Mouse (Mus musculus): ENCODE results near the gene Spg20.
A peak's percentile ranks its signal among the peaks of the same experiment; 100 is the strongest.

Spg20 gene

DNA sequence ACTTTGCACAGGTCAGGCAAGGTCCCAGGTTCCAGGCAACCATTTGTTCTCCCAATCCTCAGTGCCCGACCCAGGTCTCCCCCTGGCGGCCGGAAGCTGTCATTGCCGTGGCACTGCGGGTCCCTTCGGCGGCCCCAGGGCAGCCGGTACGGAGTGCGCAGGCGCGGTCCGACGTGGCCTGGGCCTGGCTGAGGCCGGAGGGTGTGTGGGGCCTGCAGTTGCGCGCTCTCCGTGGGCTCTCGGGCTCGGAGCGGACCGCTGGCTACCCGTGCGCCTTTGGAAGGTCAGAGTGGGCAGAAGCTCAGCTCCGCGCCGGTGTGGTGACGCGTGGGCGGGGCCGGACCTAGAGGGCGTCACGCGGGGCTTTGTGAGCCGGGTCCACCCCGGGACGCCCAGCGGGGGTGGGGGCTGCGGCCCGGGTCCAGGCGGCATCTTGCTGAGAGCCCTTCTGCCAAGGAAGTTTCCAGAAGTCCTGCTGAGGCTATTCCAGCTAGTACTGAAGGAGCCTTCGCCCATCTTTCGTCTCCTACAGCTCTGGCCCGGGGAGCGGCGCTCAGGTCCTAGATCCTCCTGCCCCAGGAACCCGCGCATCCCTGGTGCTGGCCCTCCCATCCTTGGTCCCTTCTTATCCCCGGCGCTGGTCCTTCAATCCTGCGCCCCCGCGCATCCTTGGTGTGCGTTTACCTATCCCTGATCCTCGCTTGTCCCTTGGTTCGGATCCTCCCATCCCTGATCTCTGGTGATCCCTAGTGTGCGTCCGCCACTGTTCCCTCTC is at the start of gene Spg20:
TSS of gene Spg20 (plus strand) at position 174 of the 775 bp plus-strand sequence.
- DNase-seq, result peak; percentile 85 to 93

DNA sequence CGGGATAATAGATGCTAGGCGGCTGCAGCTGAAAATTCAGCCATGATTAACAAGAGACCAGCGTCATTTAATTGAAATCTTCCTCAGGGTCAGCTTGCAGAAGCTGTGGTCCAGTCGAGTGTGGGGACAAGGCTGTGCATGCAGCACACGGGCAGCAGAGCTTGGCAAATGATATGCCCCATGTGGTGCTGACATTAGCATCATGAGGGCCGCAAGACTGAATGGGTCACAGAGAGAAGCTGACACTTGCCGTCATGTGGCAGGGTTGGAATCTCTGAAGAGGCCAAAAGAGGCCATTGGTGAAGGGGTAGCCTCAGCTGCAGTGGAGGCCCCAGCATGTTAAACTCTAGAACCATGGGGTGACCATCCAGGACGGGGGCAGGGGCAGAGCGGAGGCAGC is 49.3 kb upstream of the Spg20 start:
- DNase-seq, result no peak

GRCm38 (mm10) chr3:55064396-55064795 is 47.5 kb upstream of the Spg20 start:
- peak in 1 of 2 experiments; percentile 37 for DNase-seq

DNA sequence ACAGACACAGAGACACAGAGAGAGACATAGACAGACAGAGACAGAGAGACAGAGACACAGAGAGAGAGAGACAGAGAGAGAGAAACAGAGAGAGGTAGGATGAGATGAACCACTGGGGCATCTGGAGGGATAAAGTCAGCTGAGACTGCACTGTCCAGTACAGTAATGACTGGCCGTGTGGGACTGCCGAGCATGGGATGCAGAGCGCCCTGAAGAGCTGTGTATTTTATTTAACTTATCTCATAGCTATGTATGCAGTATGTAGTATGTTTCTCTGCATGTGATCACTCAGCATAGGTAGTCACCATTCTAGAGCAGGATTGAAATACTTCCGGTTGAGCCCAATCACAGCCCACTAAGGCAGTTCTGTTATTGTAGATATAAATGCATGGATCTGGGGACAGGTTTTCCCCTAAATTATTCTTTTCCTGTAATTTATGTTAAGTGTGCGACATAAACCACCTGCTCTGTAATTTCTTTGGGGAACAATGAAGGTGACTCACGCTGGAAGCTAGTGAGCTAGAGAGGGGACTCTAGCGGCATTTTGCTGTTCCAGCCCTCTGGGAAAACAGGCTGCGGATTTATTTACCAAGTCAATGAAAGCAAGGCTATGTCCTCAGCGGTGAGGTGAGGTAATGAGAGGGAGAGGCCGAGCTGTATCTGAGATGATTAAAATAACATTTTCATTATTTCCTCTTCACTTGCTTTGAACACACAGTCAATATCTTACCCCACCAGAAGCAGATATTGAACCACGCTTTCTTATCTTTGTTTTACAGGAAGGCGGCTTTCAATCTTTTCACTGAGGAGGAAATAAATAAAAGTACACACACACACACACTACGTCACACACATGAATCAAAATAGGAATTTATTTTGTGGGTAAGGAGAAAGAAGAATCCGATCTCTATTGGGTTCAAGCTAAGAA is 45.9 kb upstream of the Spg20 start:
- no peak for DNase-seq

- DNase-seq, result no peak
These were observed 45.3 kb upstream of the Spg20 start for GRCm38 (mm10) chr3:55066666-55067023.

DNA sequence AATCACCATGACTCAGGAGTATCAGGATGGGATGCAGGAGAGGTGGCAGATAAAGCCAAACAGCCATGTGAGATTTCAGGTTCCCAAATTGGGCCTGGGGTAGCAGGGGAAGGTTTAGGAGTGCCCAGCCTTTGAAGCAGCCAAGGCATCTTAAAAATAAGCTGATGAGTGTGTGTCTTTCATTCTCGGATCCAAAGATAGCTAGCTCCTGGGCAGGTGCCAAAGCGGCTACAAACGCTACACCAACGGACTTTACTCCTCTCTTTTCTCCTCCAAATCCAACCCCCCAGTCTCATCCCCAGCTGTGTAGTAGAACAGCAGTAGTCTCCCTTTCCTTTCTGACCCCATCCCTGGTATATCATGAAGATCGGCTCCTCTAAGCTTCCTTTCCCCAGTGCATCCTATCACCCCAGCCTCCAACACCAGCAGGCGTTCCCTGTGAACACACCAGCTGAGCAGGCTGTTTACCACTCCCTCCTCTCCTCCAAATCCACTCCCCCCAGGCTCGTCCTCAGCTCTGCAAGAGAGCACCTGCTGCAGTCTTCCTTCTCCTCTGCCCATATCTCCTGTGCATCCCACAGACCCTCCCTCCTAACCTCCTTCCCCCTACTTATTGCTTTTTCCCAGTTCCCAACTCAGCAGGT is 44.0 kb upstream of the Spg20 start:
- no peak for DNase-seq

- DNase-seq, result no peak
These were observed 37.2 kb upstream of the Spg20 start for GRCm38 (mm10) chr3:55074576-55075293.

DNA sequence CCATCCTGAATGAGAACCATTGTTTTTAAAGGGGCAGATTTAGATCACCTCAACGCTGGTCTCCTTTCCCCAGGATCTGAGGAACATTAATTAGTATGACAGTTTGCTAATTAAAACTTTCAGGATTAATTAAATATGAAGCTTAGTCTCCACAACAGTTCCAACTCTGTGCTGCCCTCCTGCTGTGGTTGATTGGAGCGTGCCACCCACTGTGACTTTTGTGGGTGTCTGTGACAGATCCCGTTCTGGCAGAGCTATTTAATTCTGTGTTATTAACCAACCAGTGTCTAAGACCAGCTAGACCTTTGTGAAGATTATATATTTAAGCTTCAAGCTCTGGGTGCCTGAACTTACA is 36.6 kb upstream of the Spg20 start:
- DNase-seq, result no peak

- DNase-seq, result no peak
These were observed 33.7 kb upstream of the Spg20 start for GRCm38 (mm10) chr3:55078233-55078632.

- no peak for DNase-seq
These were observed 32.3 kb upstream of the Spg20 start for GRCm38 (mm10) chr3:55079619-55080018.

DNA sequence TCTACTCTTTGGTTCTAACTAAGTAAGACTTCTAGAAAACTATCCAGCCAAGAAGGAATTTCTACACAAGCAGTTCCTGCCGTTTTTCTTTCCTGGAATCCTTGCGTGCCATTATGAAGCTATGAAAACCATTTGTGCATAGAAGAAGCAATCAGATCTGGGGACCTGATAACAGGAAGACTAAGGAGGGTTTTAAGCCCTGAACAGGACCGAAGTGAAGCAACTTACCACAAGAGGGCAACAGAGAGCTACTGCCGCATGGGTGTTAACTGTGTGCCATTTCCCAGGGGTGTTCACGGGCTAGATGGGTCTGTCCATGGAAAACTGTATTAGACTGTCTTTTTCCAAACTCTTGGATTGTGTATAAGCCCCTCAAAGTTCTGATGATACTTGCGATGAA is 31.9 kb upstream of the Spg20 start:
- DNase-seq, result peak in 1 of 2 experiments; percentile 37

GRCm38 (mm10) chr3:55084781-55085180 is 27.1 kb upstream of the Spg20 start:
- DNase-seq, result no peak

DNA sequence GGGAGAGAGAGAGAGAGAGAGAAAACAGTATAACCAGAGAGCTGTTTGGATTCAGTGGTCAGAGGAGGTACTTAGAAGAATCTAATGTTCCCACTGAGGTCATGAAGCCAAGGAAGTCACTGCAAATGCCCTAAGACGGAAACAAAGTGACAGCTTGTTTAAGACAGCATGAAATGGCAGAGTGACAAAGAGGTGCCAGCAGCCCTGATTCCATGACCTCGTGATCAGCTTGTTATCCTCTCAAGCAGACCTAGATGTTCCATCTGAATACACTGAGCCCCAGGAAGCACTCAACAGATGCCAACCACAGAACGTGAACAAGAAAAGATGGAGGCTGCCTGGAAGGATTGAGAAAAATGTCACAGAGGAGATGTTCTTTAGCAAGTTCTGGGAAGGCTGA is 26.2 kb upstream of the Spg20 start:
- DNase-seq, result no peak

DNA sequence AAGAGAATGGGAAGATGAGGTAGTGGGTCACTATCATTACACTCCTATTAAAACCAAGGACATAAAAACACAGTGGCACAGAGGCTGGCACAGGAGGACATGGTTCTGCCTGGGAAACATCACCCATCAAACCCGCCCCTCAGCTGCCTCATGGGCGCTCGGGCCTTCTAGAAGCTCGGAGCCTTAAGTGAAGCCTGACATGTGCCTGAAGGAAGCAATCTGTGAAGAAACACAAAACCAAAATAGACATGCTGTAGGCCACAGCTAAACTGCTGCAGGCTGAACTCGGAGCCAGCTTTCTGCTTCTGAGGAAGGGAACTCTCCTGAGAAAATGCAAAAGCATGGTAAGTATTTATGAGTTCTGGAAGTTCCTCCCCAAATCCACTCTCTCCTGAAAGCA is 25.0 kb upstream of the Spg20 start:
- DNase-seq, result no peak

DNA sequence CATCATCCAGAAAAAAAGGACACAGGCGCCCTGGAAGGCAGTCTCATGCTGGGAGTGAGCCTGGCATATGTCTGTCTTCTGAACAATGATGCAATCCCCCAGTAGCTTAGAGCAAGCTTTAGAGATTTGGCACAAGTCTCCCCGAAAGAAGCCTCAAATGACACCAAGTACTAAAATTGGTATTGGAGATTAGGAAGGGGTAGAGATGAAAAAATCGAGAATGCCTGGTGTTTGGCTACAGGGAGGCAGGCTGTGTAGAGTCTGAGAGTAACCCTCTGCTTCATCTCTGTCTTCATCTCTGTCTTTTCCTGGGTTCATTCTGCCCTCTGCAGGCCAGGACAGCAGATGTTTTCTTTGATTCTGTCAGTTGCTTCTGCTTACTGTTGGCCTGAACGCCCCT is 24.5 kb upstream of the Spg20 start:
- DNase-seq, result no peak

- DNase-seq, result no peak
These were observed 23.5 kb upstream of the Spg20 start for GRCm38 (mm10) chr3:55088359-55088758.

DNA sequence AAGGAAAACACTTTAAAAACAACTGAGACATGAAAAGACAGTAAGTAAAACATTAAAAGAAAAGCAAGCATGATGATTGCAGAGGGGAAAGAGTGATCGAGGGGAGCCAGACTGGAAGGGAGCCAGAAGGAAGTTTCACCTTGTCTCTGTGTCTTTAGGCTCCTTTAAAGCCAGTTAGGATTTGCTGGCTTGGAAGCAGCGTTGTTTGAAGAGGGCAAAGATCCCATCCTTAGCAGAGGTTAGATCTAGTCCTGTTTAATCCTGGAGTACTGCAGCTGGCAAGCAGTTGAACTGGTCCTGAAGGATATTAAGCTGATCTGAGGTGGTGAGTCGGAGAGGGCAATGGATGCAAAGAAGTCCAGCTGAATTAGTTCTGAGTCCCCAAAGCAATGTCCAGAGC is 23.1 kb upstream of the Spg20 start:
- no peak for DNase-seq

DNA sequence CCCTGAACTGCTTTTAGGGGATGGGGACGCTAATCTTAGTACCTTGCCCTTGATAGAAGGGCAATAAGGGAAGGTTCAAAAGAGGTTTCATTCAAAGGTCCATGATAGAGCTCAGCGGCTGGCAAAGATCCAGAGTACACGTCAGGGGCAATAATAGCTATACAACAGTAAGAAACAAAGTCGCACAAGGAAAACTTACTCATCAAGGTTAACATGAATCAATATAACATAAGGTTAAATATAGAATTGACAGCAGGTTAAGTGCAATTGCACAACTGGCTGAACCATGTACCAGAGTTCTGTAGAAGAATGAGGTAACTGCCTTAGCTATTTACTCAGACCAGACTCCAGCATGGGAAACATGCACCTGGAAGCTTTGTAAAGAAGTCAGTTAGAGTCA is 22.6 kb upstream of the Spg20 start:
- DNase-seq, result no peak

DNA sequence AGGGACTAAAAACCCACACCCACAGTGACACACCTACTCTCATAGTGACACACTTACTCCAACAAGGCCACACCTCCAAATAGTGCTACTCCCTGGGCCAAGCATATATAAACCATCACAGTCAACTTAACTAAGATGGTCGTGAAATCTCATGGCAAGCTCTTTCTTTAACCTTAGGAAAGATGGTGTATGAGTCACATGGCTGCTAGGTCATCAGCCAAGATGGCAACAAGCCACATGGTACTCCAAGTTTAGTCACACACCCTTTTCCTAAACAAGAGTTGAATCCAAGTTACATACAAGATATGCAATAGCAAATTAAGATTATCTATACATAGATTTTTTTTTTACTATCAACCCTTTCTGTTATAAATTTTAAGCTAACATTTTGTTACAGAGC is 18.7 kb upstream of the Spg20 start:
- no peak for DNase-seq

DNA sequence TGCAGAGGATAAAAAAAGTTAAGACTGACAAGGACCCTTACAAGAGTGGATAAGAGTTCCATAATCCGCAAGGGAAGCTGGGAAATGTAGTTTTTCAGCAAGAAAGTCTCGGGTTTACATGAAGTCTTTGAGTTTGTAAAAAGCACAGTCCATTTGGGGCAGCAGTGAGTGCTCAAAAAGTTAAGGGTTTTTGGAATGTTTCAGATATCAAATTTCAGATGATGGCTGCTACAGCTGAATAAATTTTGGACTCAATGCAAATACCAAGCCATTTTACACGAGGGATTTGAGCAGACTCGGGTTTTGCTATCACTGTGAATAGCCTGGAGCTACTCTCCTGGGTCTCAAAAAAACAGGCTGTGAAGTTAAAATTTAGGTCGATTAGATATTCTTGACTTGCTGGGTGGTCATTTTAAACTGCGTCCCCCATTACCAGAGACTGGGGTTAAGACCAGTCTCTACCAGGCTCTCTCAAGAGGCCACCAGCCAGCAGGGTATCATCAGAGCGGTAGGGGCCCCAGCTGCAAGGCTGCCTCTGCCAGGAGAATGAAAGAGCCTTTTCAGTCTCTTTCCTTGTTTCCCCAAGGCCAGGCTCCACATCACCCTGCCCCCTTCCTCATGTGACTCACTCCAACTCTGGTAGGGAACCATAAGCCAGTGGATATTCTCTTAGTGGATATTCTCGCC is 15.8 kb upstream of the Spg20 start:
- no peak for DNase-seq

DNA sequence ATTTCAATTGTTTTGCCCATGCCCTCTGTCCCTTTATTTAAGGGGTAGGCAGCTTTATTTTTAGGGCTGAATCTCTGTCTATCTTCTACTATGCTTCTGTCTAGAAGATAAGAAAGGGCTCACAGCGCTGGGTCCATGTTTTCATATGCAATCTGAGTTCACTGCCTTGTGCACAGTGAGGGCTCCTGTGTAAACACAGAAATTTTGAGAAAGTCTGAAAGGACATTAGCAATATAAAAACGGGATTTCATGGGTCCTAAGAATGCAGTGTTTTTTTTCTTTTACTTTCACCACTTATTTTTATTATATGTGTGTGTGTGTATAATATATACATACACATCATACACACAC is 15.3 kb upstream of the Spg20 start:
- DNase-seq, result no peak

DNA sequence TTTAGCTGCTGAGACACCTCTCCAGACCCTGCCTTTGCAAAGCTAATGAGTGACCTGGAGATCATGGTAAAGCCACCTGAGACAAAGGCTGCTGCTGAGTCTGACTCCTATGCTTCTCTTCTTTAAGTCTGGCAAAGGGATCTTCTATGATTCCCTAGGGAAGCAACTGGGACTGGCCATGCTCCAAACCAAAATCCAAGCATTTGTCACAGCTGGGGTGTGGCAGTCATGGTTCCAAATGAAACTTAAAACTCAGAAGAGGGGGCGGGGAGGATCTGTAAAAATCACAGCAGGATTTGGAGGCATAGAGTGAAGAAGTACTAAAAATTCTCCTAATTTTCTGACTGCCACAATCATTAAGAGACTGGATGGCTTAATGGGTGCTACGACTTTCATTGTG is 14.7 kb upstream of the Spg20 start:
- no peak for DNase-seq

- no peak for DNase-seq
These were observed 13.9 kb upstream of the Spg20 start for GRCm38 (mm10) chr3:55098014-55098413.
